Mouse (Mus musculus) liver (tissue): ENCODE measurements at regions not wholly inside any gene's neighbourhood (a gene's known extent, or its start where the extent isn't known, plus 50 kb on each side); places are given as distances from the start of the nearest gene placed in this dataset.

Source experiments
- DNase-seq: peaks from one replicate; pipeline ENCODE4 v3.0.0-alpha.2; 2020; ENCODE audit warnings: mixed read lengths

DNA sequence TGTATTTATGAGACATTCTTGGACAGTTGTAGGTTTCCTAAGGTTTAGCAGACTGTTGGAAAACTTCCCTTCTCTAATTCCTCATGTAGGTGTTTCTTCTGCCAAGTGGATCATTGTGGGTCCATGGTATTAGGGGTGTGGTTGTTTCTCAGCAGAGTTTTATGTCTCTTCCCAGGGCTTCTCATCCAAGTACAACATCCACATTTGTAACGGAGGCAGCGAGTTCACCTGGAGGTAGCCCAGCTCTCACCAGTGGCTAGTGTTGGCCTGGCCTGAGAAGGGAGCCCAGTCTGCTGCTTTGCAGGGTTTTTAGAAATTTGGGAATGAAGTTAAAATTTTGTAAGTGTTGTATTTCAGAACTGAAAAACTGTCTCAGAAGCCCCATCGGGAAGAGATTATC, 122.4 kb downstream of the Wnt5a start:
- DNase-seq: no peak

DNA sequence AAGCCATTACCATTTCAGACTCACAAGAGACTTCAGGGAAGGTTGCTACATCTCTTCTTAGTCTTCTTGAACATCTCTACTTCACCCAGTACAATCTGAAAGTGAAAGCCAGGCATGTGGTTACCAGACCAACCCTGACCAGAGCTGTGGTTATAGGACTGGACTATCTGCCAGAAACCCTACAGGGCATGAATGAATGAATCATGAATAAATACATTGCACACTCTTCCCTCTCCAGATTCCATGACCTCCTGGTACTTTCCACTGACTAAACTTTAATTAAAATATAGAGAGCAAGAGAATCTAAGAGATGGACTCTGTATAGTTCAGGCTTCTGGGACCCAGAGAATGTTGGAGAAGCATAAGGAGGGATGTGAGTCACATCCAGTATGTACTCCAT, 130.6 kb downstream of the Wnt5a start:
- DNase-seq: no peak

- no peak for DNase-seq
These were observed 134.5 kb downstream of the Wnt5a start for GRCm38 (mm10) chr14:28639056-28639455.

GRCm38 (mm10) chr14:28645807-28646206, 141.3 kb downstream of the Wnt5a start:
- no peak for DNase-seq

DNA sequence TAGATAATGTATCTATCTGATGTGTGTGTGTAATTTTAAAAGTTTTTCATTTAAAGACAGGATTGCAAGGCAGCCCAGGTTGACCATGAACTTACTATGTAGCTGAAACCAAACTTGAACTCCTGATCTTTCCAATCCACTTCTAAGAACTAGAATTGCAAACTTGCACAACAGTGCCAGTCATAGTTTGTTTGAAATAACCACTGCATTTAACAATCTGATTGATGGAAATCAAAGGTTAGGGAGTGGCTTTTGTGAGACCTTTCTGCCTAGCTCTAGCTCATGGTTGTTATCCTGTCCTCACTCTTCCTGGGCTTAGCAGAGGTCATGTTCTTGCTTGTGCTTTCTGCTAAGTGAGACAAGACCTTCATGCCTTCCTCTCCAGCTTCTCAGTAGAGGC, 144.9 kb downstream of the Wnt5a start:
- no peak for DNase-seq

GRCm38 (mm10) chr14:28653059-28653930, 148.7 kb downstream of the Wnt5a start:
- DNase-seq: peak; percentile 10

DNA sequence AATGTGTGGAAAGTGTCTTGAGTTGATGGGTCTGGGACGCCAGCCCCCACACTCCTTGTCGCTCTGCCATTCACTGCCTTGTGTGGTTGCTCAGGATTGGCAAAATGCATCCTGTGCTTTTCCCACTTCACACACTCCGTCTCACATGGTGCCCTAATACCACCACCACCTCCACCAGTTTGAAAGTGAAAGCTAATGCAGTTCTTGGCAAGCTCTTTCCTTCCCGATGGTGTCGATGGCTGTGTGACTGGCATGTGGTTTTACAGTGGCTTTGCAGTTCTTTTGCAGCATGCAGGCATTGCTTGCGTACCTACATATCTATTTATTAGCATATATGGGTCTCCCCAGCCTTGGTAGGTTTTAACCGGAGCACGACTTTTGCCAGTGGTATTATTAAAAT, 152.7 kb downstream of the Wnt5a start:
- no peak for DNase-seq

DNA sequence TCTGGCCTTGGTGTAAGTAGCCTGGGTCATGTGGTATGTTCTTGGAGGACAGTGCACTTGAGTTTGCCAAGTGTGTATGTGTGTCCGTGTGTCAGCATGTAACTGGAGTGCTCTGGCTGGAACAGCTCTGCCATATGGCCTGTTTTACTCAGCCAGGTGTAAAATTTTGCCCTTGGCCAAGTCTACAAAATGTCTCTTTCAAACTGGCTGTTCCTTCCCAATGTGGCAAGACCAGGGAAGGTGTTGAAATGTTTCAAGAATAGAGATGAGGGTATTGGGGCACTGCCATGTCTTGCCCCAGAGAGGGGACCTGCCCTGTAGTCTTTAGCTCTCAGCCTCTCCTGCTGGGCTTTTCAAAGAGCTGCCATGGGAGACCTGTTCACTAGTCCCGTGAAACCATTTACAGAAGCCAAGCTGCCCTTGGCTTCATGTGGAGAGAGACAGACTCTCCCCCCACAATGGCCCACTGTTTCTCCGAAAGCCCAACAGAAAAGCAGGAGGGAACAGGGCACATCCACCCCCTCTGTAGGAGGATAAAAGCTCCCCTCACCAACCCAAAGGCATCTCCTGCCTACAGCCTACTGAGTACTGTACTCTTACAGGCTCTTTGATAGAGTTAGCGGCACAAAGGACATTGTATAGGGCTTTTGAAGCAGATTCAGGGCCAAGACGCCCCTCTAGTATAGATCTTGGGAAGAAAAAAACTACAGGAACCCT, 156.5 kb downstream of the Wnt5a start:
- no peak for DNase-seq

DNA sequence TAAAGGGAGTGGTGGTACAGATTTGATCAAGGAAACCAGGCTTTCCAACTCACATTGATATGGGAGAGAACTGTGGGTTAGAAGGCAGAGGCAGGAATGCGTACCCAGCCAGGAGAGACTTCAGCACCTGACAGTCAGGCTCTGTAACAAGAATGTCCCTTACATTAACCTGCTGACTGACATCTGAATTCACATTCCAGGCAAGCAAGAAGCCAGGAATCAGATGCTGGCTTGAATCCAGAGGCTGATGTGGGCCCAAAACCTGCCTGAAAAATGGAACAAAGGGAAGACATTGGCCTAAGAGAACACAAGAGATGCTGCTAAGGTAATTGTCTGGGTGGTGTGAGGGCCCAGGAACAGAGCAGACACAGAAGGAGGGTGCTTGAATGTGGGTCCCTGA, 158.8 kb downstream of the Wnt5a start:
- no peak for DNase-seq

DNA sequence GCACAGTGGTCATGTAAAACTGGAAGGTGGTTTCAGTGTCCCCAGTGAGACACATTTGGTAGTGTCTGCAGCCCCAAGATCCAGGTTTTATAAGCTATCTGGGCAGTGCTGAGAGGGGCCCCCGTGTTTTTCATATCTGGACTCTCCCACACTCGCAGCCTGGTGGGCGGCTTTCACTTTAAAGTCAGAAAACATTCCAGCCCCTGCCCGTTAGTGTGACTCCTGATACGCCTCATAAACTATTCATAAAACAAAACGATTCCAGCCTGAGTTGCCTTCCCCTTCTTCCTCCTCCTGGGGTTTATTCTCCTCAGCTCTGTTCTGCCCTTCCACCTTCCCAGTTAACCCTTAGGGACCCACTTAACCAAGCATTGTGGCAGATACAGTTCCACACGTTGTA, 159.6 kb downstream of the Wnt5a start:
- DNase-seq: no peak

- peak; percentile 14 for DNase-seq
These were observed 170.9 kb downstream of the Wnt5a start for GRCm38 (mm10) chr14:28675476-28675875.

GRCm38 (mm10) chr14:28699780-28700179, 195.2 kb downstream of the Wnt5a start:
- no peak for DNase-seq

DNA sequence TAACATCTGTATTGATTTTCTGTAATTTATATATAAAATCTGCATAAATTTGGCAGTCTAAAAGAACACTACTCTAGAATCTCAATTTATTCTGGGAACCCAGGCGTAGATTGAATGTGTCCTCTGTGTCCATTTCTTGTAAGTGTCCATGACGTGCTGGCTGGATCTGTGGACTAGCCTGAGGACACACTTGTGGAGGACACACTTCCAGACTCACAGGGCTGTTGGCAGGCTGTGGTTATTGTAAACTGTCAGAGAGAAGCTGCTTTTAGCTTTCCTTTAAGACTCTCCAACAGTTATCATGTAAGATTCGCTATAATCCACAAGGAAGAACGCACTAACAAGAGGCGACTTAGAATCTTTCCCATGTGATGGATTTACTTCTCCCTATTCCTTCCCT, 200.2 kb downstream of the Wnt5a start:
- DNase-seq: no peak

DNA sequence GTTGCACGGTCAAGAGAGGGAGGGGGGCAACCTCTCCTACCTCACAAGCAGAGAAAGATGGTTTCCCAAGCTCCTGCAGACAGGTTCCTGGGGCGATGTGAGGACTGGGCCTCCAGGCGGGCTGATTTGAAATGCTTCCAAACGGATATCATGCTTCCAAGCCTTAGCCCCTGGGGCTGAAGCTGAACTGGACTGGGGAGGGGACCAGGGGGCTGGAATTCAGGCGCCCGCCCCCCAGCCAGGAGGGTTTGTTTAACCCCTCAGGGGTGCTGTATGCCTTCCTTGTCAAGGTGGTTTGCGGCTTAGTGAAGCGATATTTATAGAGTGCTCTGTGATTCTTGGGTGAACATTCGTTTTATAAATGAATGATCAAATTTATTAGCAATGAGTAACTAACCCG, 210.0 kb downstream of the Wnt5a start:
- DNase-seq: no peak

GRCm38 (mm10) chr14:28720545-28720944, 216.0 kb downstream of the Wnt5a start:
- DNase-seq: no peak

DNA sequence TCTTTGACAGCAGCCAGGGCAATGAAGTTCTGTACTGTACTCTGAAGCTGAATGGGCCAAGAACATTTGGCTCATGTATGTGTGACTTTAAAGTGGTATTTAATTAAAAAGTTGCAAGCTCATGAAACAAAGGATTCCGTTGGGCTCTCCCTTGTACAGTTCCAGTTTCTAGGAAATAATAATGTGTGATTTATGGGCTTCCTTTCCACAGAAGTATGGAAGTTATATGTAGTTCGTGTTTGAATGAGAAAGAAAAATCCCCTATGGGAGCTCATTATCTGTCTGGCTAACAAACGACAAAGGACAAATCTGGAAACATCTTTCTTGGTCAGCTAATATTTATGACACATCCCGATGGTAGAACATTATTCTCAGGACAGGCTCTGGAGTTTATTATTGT, 221.1 kb downstream of the Wnt5a start:
- no peak for DNase-seq

- no peak for DNase-seq
These were observed 228.9 kb downstream of the Wnt5a start for GRCm38 (mm10) chr14:28733496-28733895.

GRCm38 (mm10) chr14:28735446-28735845, 230.9 kb downstream of the Wnt5a start:
- DNase-seq: no peak

GRCm38 (mm10) chr14:28740076-28740475, 235.5 kb downstream of the Wnt5a start:
- no peak for DNase-seq

- DNase-seq: no peak
These were observed 236.9 kb downstream of the Wnt5a start for GRCm38 (mm10) chr14:28741418-28741817.

DNA sequence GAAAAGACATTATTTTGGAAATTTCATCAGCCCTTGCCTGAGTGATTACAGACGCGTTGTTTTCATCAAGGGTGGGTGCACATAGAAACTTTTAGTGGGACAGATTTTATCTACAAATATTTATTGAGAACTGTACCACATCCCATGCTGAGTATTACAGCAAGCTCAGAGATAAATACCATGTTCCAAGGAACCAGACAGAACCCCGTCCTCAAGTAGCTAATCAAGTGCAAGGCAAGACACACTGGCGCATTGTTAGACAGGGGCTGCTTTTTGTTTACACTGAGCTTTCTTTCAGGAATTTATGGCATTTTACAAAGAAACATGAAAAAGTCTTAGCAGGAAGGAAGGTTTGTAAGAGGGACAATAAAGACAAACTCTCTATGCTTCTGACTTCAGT, 239.1 kb downstream of the Wnt5a start:
- DNase-seq: no peak

DNA sequence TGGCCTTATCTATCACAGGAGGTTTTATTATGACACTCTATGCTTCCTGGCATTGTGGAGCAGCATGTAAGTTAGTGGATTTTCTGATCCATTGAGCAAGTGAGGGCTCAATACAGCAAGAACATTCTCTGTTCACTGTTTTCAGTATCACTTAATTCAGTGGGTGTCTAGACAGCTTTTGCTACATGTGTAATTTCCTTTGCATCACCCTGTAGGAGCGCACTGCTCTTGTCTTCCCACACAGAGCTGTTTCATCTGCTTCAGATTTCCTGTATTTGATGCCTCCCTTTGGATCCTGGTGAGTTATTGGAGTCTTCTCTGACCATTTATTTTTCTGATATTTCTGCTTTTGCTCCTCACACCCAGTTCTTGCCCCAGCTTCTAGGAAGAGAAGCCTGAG, 245.8 kb downstream of the Wnt5a start:
- no peak for DNase-seq

- DNase-seq: no peak
These were observed 252.8 kb upstream of the Lrtm1 start for GRCm38 (mm10) chr14:28765201-28765600.

DNA sequence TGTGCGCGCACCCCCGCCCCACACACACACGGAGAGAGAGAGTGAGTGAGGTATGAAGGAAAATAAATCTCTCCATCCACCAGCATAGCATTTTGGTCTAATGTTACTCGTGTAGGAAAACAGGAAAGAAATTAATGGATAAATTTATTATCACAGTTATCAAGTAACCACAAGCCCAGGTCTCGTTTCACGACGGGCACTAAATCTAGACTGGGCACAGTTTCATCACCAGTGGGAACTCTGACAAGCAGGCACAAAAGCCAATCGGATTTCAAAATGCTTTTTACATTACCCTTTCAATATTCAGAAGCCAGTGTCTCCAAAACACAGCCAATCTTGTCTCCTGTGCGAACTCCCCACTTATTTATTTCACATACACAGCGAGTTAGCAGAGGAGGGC, 244.9 kb upstream of the Lrtm1 start:
- DNase-seq: no peak
